In the genomic region with DNA sequence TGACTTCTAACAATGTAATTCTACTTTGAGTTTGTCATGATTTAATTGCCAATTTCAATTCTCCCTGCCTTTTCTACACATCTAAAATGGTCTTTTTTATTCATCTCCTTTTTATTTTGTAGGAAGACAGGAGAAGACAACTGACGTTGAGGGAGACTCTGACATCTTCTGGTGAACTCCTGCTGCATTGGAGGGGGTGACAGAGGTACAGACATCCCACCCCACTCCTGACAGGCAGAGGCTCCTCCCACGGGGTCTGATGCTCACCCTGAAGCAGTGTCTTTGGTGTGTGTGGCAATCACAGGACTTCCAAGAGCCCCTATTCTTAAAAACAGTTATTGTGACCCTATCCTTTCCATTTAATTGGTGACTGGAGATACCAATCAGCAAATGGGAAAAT, we compare ENCODE assay signal across 26 mouse cellular contexts.
"Had no signal": no experiment of that assay in that cellular context is flagged by ENCODE, and none has a peak within 500 bp of the region (broad histone marks: within the 10 kb centered on the region; RNA-seq: fewer than 3 reads in every experiment).

No protein-coding gene starts in this region.

- H3K4me2 ChIP-seq: heart, embryonic 11.5 days; heart, embryonic 13.5 days; heart, embryonic 15.5 days; hindbrain, embryonic 13.5 days; hindbrain, embryonic 15.5 days; kidney, embryonic 15.5 days; limb, embryonic 13.5 days; limb, embryonic 15.5 days; liver, embryonic 12.5 days had no signal

- DNase-seq: gastrocnemius, postnatal 14 days; gastrocnemius, postnatal 36 days; heart, adult 18-20 months; heart, postnatal 14 days; heart, postnatal 36 days; kidney, adult 11 months; kidney, adult 2 months; kidney, adult 9 months; kidney, postnatal 14 days; kidney, postnatal 36 days; layer of hippocampus, adult 9-11 months; layer of hippocampus, postnatal 36 days; left cerebral cortex, postnatal 4 days had no signal

- H3K27ac ChIP-seq: heart, embryonic 13.5 days; heart, embryonic 15.5 days; hindbrain, embryonic 13.5 days; hindbrain, embryonic 15.5 days; hindbrain, postnatal 0 days; kidney, embryonic 15.5 days; kidney, postnatal 0 days; limb, embryonic 13.5 days; limb, embryonic 15.5 days; liver, embryonic 12.5 days; liver, embryonic 14.5 days had no signal

- H3K36me3 ChIP-seq: hindbrain, embryonic 13.5 days; hindbrain, embryonic 15.5 days; liver, embryonic 12.5 days had no signal

- H3K4me1 ChIP-seq: liver, embryonic 12.5 days had no signal

- ATAC-seq: hindbrain, postnatal 0 days; intestine, embryonic 16.5 days; liver, embryonic 12.5 days had no signal

- H3K9ac ChIP-seq: heart, embryonic 13.5 days; heart, embryonic 15.5 days; hindbrain, embryonic 13.5 days; hindbrain, embryonic 15.5 days; kidney, embryonic 15.5 days; limb, embryonic 13.5 days; limb, embryonic 15.5 days; liver, embryonic 12.5 days; liver, embryonic 14.5 days had no signal

- H3K9me3 ChIP-seq: heart, embryonic 13.5 days; heart, embryonic 15.5 days; hindbrain, embryonic 13.5 days; hindbrain, embryonic 15.5 days; kidney, embryonic 15.5 days; limb, embryonic 15.5 days; liver, embryonic 12.5 days had no signal

- H3K4me3 ChIP-seq: heart, embryonic 13.5 days; heart, embryonic 15.5 days; hindbrain, embryonic 13.5 days; hindbrain, embryonic 15.5 days; kidney, embryonic 15.5 days; limb, embryonic 13.5 days; limb, embryonic 15.5 days; liver, embryonic 12.5 days had no signal

- H3K27me3 ChIP-seq: heart, embryonic 13.5 days; heart, embryonic 15.5 days; hindbrain, embryonic 13.5 days; hindbrain, embryonic 15.5 days; kidney, embryonic 15.5 days; liver, embryonic 12.5 days had no signal
